Mouse (Mus musculus) 3134 (cell line): ENCODE data around the gene Rhox4g.
"Not testable (repeated sequence)": the region's sequence is repeated elsewhere in the genome, so short reads cannot be mapped to it uniquely, and the experiment has no call there.

Experiments used
- DNase-seq: peaks from one replicate; pipeline ENCODE4 v3.0.0-alpha.2; 2011; ENCODE audit warnings: low spot score; ENCODE audit not compliant: insufficient read length; ENCODE audit errors: extremely low read depth

Rhox4g gene

DNA sequence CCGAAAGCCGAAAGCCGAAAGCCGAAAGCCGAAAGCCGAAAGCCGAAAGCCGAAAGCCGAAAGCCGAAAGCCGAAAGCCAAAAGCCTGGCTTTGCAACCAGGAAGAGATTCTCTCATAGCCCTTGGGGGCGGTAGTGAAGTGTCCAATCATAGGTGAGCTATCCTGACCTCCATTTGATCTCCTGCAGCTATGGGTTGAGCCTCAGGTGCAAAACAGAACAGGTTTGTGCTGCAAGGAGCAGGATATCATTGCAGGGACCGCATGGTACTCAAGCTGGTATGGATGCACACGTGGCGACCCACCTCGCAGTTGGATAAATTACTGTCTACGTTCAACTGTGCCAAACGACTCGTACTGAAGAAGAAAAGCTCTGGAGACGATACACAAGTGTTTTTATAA, at the start of gene Rhox4g:
Gene Rhox4g (minus strand): TSS at position 101 of the 400 bp plus-strand sequence.
- DNase-seq: not testable (repeated sequence)

DNA sequence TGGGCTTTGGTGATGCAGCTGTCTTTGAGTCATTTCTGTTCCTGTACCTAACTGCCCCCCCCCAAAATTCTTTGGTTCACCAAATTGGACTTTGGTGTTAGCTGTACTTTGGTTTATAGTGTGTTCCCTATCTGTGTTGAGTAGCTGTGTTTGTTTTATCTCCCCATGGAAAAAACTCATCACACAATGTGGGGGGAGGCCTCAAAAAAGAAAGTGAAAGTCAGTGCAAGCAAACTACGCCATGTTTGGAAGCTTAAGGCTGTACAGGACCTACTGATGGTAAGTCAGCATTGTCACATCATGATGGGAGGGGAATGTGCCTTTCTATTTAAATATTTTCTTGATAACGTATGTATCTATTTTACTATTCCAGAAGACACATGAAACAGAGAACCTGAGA, 41.1 kb upstream of the Rhox4g start:
- DNase-seq: no peak

DNA sequence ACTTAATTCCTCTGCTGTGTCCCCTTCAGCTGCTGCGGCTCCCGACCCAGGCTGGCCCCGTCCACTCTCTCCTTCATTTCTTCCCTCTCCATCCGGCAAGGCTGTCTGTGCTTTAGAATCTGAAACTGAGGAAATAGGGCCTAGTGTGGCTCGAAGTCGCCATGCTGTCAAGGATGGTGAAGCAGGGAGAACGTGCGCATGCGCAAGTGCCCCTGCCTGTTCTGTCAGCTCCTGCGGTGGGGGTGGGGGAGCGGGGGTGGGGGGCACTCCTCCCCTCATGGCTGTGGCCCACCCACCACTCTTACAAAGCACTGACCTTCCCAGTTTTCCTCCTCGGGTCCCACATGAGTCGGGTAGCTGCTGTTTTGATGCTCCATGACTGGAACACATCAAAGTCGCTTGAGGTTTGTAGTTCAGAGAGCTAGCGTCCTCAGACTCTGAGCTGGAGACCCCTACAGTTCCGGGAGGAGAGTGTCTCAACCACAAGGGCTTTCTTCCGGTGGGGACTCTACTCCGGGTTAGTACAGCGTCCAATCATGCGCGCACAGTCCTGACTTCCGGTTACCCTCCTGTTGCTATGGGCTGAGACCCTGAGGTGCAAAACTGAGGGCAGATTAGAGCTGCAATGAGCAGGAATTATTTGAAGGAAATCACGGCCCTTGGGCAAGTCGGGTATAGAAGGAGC, 32.0 kb upstream of the Rhox4g start:
- no peak for DNase-seq

DNA sequence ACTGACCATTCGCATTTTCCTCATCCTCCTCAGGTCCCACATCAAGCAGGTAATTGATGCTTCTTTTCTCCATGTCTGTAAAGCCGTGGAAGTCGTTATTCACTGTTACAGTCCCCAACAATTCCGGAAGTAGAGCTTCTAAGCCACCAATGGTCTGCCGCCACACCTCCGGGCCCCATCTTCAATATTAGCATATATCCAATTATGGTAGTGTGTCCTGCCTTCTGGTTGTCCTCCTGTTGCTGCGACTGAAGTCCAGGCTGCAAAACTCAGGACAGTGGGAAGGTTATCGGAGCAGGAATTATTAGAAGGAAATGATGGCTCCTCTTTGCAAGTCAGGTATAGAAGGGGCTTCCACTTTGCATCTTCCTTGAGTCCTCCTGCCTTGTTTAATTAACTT, 22.1 kb upstream of the Rhox4g start, which contains the start of gene Rhox2h:
Gene Rhox2h (minus strand): TSS at position 101 of the 400 bp plus-strand sequence.
- DNase-seq: not testable (repeated sequence)

DNA sequence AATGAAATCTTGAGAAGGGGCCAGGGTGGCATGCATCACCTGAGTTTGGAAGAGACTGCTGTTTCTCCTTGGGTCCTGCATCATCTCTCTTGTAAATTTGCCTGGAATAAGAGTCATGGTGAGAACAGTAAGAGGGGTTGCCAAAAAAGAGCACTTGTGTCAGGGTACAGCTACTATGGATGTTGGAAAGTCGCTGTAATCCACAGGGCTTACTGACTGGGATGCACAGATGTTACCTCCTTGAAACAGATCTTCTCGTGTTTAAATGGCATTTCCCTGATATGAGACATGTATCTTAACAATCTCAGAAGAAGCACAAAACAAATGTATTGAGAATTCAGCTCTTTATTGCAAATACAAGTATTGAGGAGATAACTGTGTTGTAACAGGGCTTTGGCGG, 17.5 kb upstream of the Rhox4g start, which contains the start of gene Rhox3h:
Gene Rhox3h (minus strand): TSS at position 101 of the 400 bp plus-strand sequence.
- not testable (repeated sequence) for DNase-seq

DNA sequence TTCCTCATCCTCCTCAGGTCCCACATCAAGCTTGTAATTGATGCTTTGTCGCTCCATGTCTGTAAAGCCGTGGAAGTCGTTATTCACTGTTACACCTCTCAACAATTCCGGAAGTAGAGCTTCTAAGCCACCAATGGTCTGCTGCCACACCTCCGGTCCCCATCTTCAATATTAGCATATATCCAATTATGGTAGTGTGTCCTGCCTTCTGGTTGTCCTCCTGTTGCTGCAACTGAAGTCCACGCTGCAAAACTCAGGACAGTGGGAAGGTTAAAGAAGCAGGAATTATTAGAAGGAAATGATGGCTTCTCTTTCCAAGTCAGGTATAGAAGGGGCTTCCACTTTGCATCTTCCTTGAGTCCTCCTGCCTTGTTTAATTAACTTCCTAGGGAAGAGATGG, 7.8 kb downstream of the Rhox4g start, which contains the start of gene Rhox2g:
Gene Rhox2g (minus strand): TSS at position 101 of the 400 bp plus-strand sequence.
- not testable (repeated sequence) for DNase-seq

DNA sequence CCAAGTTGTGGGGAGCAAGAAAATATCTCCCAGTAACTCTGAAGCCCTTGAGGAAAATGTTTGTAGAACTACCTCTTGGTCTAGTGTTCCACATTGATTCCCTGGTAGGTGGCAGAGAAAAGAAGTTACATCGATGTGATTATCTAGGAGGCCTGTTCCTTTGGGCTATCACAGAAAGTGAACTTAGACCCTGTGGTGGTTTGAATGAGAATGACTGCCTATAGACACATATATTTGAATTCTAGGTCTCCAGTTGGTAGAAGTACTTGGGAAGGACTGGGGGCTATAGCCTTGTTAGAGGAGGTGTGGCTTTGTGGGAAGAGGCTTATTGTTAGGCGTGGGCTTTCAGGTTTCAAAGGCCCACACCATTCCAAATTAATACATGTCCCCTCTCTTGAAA, 22.6 kb downstream of the Rhox4g start, which contains the start of gene Rhox3g:
Gene Rhox3g (minus strand): TSS at position 101 of the 400 bp plus-strand sequence.
- not testable (repeated sequence) for DNase-seq

DNA sequence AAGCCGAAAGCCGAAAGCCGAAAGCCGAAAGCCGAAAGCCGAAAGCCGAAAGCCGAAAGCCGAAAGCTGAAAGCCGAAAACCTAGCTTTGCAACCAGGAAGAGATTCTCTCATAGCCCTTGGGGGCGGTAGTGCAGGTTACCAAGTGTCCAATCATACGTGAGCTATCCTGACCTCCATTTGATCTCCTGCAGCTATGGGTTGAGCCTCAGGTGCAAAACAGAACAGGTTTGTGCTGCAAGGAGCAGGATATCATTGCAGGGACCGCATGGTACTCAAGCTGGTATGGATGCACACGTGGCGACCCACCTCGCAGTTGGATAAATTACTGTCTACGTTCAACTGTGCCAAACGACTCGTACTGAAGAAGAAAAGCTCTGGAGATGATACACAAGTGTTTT, 43.5 kb downstream of the Rhox4g start, which contains the start of gene Rhox4f:
Gene Rhox4f (minus strand): TSS at position 101 of the 400 bp plus-strand sequence.
- not testable (repeated sequence) for DNase-seq
